Mouse (Mus musculus) myocyte (in vitro differentiated cells): ENCODE results near the gene Flvcr1. TPM values are rescaled to one million over a fixed set of nuclear protein-coding genes. Genes with fewer than 3 reads are reported as not detected.

ENCODE experiments used
- H3K27me3 ChIP-seq: one replicate; pipeline ENCODE4 v1.6.1; 2011; ENCODE audit not compliant: control insufficient read depth, insufficient read depth, insufficient read length
- H3K36me3 ChIP-seq: one replicate; pipeline ENCODE4 v1.6.1; 2011; ENCODE audit not compliant: control insufficient read depth, insufficient read depth
- H3K4me2 ChIP-seq: one replicate; pipeline ENCODE4 v1.6.1; 2011; ENCODE audit warnings: low read depth, control low read depth
- H3K4me3 ChIP-seq: one replicate; pipeline ENCODE4 v1.5.1; 2011; ENCODE audit warnings: mild to moderate bottlenecking, control low read depth, moderate library complexity
- H3K79me2 ChIP-seq: one replicate; pipeline ENCODE4 v1.6.1; 2011; ENCODE audit not compliant: control insufficient read depth, insufficient read depth
- H3ac ChIP-seq: one replicate; pipeline ENCODE4 v1.6.1; 2011; ENCODE audit not compliant: control insufficient read depth, insufficient read length
- CEBPB ChIP-seq: IDR thresholded peaks from 2 replicates; pipeline ENCODE4 v1.6.1; 2011; ENCODE audit warnings: mild to moderate bottlenecking, moderate library complexity; ENCODE audit not compliant: poor library complexity, insufficient read depth, severe bottlenecking
- E2F4 ChIP-seq: IDR thresholded peaks from one replicate; pipeline ENCODE4 v1.6.1; 2011; ENCODE audit warnings: mild to moderate bottlenecking, control low read depth, moderate library complexity; ENCODE audit not compliant: insufficient read depth
- MAX ChIP-seq: IDR thresholded peaks from one replicate; pipeline ENCODE4 v1.6.1; 2011; ENCODE audit warnings: low read depth, mild to moderate bottlenecking, control low read depth
- MYOD1 ChIP-seq, 3 experiments: IDR thresholded peaks; one replicate each; pipeline ENCODE4 v1.6.1; 2011; ENCODE audit warnings: control low read depth in 2 of 3, low read depth in 2 of 3, mild to moderate bottlenecking in 2 of 3, moderate library complexity in 1 of 3; ENCODE audit not compliant: insufficient read length in 2 of 3, control insufficient read depth in 1 of 3
- MYOG ChIP-seq, 3 experiments: IDR thresholded peaks; one replicate each; pipeline ENCODE4 v1.6.1; 2011; ENCODE audit warnings: control low read depth in 2 of 3, low read depth in 2 of 3, mild to moderate bottlenecking in 2 of 3; ENCODE audit not compliant: insufficient read length in 2 of 3, control insufficient read depth in 1 of 3, insufficient read depth in 1 of 3
- POLR2A ChIP-seq: IDR thresholded peaks from one replicate; pipeline ENCODE4 v1.6.1; 2011; ENCODE audit warnings: low read depth, mild to moderate bottlenecking, control low read depth, moderate library complexity; ENCODE audit not compliant: insufficient read length
- POLR2AphosphoS2 ChIP-seq: IDR thresholded peaks from one replicate; pipeline ENCODE4 v1.6.1; 2011; ENCODE audit warnings: low read depth, control low read depth; ENCODE audit not compliant: insufficient read length
- REST ChIP-seq: IDR thresholded peaks from one replicate; pipeline ENCODE4 v1.6.1; 2011; ENCODE audit warnings: mild to moderate bottlenecking, control low read depth, moderate library complexity; ENCODE audit not compliant: insufficient read depth, insufficient read length
- SRF ChIP-seq: IDR thresholded peaks from one replicate; pipeline ENCODE4 v1.6.1; 2011; ENCODE audit warnings: low read depth; ENCODE audit not compliant: control insufficient read depth, insufficient read length
- TCF12 ChIP-seq: IDR thresholded peaks from one replicate; pipeline ENCODE4 v1.6.1; 2011; ENCODE audit warnings: mild to moderate bottlenecking, control low read depth; ENCODE audit not compliant: poor library complexity, insufficient read depth, severe bottlenecking
- TCF3 ChIP-seq: IDR thresholded peaks from one replicate; pipeline ENCODE4 v1.6.1; 2011; ENCODE audit warnings: low read depth, control low read depth; ENCODE audit not compliant: insufficient read length
- USF1 ChIP-seq: IDR thresholded peaks from one replicate; pipeline ENCODE4 v1.6.1; 2011; ENCODE audit warnings: low read depth, mild to moderate bottlenecking, control low read depth, moderate library complexity
- polyA plus RNA-seq: library from polyadenylated mRNA; unstranded; fragments of >200 nt; fragmentation: generic; extraction: Trizol; gene quantifications from one replicate; pipeline ENCODE4 v1.2.1, GENCODE M21; 2012; ENCODE audit warnings: missing spikeins

The Flvcr1 gene
- polyA plus RNA-seq, 1 experiment: 2.2 TPM

- no peaks in the 10 kb centered on the region for H3K27me3 ChIP-seq
- no peak overlapping the region for H3K4me2 ChIP-seq
- H3K4me3 ChIP-seq: no peak overlapping the region
- no peak overlapping the region for H3ac ChIP-seq
- no peaks in the 10 kb centered on the region for H3K36me3 ChIP-seq
- no peaks in the 10 kb centered on the region for H3K79me2 ChIP-seq
- no peak for TF ChIP-seq CEBPB
- peak; percentile 56 to 79 (median 72) for TF ChIP-seq MYOG (IDR thresholded peaks at IDR 0.05; ENCODE audit: control insufficient read depth in 1 of 3, insufficient read depth in 1 of 3, insufficient read length in 2 of 3, low read depth in 2 of 3)
- peak in 2 of 3 experiments; percentile 57 to 76 for TF ChIP-seq MYOD1 (IDR thresholded peaks at IDR 0.05; ENCODE audit: control insufficient read depth in 1 of 3, insufficient read length in 2 of 3, low read depth in 2 of 3)
- no peak for TF ChIP-seq REST
These were observed 36.4 kb downstream of the Flvcr1 start for GRCm38 (mm10) chr1:190989437-190990082.

- H3K79me2 ChIP-seq: peaks cover 6% of the 10 kb centered on the region
- H3K27me3 ChIP-seq: no peaks in the 10 kb centered on the region
- no peak for TF ChIP-seq POLR2AphosphoS2
- TF ChIP-seq POLR2A: no peak
- no peak for TF ChIP-seq E2F4
- TF ChIP-seq TCF12: no peak
- no peak for TF ChIP-seq USF1
- no peak for TF ChIP-seq MYOD1 (IDR thresholded peaks at IDR 0.05; ENCODE audit: control insufficient read depth in 1 of 3, insufficient read length in 2 of 3, low read depth in 2 of 3)
- TF ChIP-seq MYOG (IDR thresholded peaks at IDR 0.05; ENCODE audit: control insufficient read depth in 1 of 3, insufficient read depth in 1 of 3, insufficient read length in 2 of 3, low read depth in 2 of 3): no peak
- no peak for TF ChIP-seq MAX
- TF ChIP-seq SRF: no peak
- no peak for TF ChIP-seq CEBPB
- no peak for TF ChIP-seq REST
- TF ChIP-seq TCF3: no peak
- H3K36me3 ChIP-seq: no peaks in the 10 kb centered on the region
- no peak overlapping the region for H3K4me3 ChIP-seq
- no peak overlapping the region for H3ac ChIP-seq
- H3K4me2 ChIP-seq: no peak overlapping the region
These were observed 44.5 kb downstream of the Flvcr1 start for GRCm38 (mm10) chr1:190981412-190981811.

- H3K4me3 ChIP-seq: no peak overlapping the region
- H3K4me2 ChIP-seq: no peak overlapping the region
- peaks cover 13% of the 10 kb centered on the region for H3K79me2 ChIP-seq
- TF ChIP-seq POLR2AphosphoS2 (no peak), MYOD1 (IDR thresholded peaks at IDR 0.05; ENCODE audit: control insufficient read depth in 1 of 3, insufficient read length in 2 of 3, low read depth in 2 of 3) (no peak), TCF12 (no peak)
- no peaks in the 10 kb centered on the region for H3K27me3 ChIP-seq
- no peaks in the 10 kb centered on the region for H3K36me3 ChIP-seq
- no peak overlapping the region for H3ac ChIP-seq
These were observed 45.5 kb downstream of the Flvcr1 start for GRCm38 (mm10) chr1:190980470-190980869.

GRCm38 (mm10) chr1:190979100-190979563 lies 46.8 kb downstream of the Flvcr1 start, which contains the start of gene Vash2:
Gene Vash2, minus strand, starts transcription at chr1:190979296.
- Histone ChIP-seq H3K36me3 (peaks cover 1% of the 10 kb centered on the region), H3ac (peak within 1 kb of the TSS; percentile 74), H3K4me3 (peak within 1 kb of the TSS; percentile 64), H3K4me2 (peak within 1 kb of the TSS; percentile 80), H3K27me3 (no peaks in the 10 kb centered on the region), H3K79me2 (peaks cover 17% of the 10 kb centered on the region)
- TF ChIP-seq MYOD1 (IDR thresholded peaks at IDR 0.05; ENCODE audit: control insufficient read depth in 1 of 3, insufficient read length in 2 of 3, low read depth in 2 of 3): no peak
- peak; percentile 64 for TF ChIP-seq E2F4
- TF ChIP-seq POLR2AphosphoS2: no peak
- no peak for TF ChIP-seq REST
- no peak for TF ChIP-seq SRF
- peak; percentile 58 for TF ChIP-seq POLR2A

GRCm38 (mm10) chr1:190978511-190979073 lies 47.4 kb downstream of the Flvcr1 start:
- peaks cover 17% of the 10 kb centered on the region for H3K79me2 ChIP-seq
- no peaks in the 10 kb centered on the region for H3K27me3 ChIP-seq

More at GRCm38 (mm10) chr1:190978511-190979073, 47.4 kb downstream of the Flvcr1 start:
- H3K4me2 ChIP-seq: peak overlapping the region; percentile 80
- TF ChIP-seq CEBPB (no peak), TCF3 (no peak), POLR2AphosphoS2 (no peak), E2F4 (no peak), MYOD1 (IDR thresholded peaks at IDR 0.05; ENCODE audit: control insufficient read depth in 1 of 3, insufficient read length in 2 of 3, low read depth in 2 of 3) (no peak), TCF12 (no peak), USF1 (peak; percentile 0), POLR2A (peak; percentile 44), SRF (no peak)
- peak overlapping the region; percentile 64 for H3K4me3 ChIP-seq
- H3K36me3 ChIP-seq: peaks cover 5% of the 10 kb centered on the region
- H3ac ChIP-seq: peak overlapping the region; percentile 74
